Mouse (Mus musculus) testis, adult 2 months (tissue): ENCODE measurements around the gene Nmnat1.

Experiments
- CTCF ChIP-seq: fragments of 200-500 bp; IDR thresholded peaks from 2 replicates; pipeline ENCODE4 v1.5.1; 2012; ENCODE audit warnings: low read depth, mild to moderate bottlenecking, inconsistent platforms, low read length, moderate library complexity; ENCODE audit not compliant: control insufficient read depth, insufficient read depth, insufficient replicate concordance
- POLR2A ChIP-seq: fragments of 200-500 bp; IDR thresholded peaks from 2 replicates; pipeline ENCODE4 v1.6.1; 2012; ENCODE audit warnings: low read depth, mild to moderate bottlenecking, inconsistent platforms, low read length, moderate library complexity; ENCODE audit not compliant: control insufficient read depth

DNA sequence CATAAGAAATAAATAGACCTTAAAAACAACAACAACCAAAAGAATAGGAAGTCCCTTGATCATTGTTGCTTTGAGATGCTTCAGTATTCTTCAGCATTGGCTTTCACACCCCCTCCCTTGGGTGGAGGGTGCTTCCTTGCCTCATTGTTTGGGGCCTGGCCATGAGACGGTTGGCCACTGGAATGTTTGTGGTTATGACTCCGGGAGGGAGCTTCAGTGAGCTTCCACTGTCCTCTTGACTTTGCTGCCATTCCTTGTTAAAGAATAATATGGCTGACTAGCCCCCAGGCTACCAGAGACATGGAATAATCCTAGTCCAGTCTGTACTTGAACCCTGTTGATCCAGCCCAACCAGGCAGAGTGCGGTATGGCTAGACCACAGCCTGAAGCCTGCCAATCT, 21.9 kb upstream of the Nmnat1 start:
- TF ChIP-seq CTCF (no peak), POLR2A (no peak)
